Mouse (Mus musculus) cerebellum, postnatal 36 days (tissue): Measurements from ENCODE around the gene Rsph3b.

Source experiments
- DNase-seq, 2 experiments: peaks; one replicate each; pipeline ENCODE4 v3.0.0; 2021 to 2022; ENCODE audit warnings: mixed read lengths in 2 of 2

The Rsph3b gene

DNA sequence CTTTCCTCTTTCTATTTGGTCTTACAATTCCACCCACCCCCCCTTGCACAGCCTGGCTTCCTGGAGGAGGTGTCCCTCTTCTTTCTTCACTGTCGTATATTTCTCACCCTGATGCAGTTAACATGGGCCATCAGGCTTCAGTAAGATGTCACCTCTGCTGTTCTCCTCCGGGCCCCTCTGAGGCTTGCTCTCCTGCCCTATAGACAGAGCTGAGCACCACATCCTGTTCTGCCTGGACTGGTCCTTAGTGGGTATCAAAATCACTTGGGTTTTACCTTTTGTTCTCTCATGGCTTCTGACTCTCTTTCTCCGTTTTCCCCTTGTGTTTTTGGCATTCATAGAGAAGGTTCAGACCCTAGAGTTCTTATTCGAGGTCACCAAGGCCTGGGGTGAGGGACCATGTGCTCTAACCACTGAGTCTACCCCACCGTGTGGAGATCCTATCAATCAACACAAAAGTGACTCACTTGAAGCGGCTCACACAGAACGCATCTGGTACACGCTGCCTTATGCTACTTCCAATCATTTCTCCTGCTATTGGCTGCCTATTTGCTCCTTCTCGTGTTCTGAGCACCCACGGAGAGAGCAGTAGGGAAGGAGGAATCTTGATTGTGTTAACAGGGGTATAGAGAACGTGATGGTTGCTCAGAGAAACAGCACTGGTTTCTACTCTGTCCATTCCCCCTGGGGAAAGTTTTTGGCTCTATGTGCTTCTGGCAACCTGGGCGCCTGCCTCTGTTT is 86.3 kb downstream of the Rsph3b start:
- no peak for DNase-seq

DNA sequence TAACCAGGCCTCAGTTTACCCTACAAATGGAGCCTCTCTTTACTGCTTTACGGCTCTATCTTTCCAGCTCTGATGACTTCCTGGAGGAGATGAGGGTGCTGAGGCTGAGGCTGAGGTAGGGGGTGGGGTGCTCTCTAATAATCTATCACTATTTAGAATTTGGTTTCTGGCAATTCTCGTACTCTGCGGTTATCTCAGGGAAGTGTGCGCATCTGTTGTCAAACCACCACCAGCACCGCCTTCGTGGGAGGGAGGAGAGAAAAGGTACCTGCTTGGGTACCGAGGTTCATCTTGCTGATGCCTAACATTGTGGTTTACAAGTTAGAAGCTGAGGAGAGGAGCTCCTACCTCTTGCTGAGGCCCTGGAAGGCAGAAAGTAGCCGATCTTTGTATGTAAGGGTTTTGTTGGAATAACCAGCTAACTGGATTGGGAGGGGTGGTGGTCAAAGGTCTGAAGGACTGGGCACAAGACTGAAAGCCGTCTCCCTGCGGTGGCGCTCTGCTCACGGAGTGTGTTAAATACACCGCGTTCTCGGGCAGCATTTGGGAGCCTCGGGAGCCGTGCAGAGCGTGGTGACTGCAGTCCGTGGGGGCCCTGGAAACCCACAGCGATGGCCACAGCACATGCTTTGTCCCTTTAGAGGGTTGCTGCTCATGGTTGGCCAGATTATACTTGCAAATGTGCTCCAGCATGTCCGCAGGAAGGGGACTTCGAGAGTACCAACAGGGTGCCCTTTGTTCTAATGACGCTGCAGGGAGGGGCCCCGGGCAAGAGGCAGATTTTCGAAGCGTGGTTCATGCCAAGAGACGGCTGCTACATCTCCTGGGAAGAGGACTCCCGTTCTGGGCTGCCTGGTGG is 87.1 kb downstream of the Rsph3b start:
- peak; percentile 29 to 32 for DNase-seq

DNA sequence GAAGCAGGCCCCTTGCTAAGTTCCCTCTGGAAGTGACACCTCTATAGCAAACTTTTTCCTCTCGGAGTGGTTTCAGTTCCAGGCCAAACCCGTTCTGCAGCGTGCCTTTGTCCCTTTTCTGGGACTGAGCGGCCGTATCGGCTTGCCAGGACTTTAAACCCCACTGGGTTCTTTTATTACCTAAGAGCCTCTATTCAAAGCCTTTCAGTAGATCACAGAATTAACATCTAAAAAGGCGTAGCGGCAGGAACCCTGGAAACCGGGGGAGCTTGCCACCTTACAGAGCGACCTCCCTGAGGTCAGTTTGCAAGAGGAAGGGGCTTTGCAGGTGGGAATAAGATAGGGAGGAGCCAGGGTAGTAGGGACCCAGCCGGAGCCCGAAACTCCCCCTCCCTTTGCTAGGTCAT is 88.0 kb downstream of the Rsph3b start:
- DNase-seq, result no peak

DNA sequence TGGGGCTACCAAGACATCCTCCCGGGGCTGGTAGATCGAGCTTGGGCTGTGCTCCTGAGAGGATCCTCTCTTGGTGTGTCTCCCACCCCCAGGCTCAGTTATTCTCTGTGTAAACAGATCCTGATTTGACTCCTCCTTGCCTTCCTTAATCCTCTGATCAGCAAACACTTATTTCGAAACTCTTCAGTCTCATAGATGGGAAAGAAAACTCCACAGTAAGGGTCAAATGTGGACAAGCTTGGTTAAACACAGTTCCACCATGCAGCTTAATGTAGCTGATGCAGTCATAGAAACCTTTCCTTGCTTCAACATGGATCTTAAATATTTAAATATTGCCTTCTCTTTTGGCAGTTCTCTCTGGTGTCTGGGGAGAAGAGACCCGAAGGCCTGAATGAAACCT is 88.4 kb downstream of the Rsph3b start:
- DNase-seq, result no peak
